ENCODE assay signal across 9 mouse cellular contexts in genomic region chr10:52533893-52534287, GRCm38 (mm10).
DNase-seq lines count a peak whose midpoint lies in the region; ATAC-seq and TF ChIP-seq lines count a peak whose summit lies in the region.
"Had no signal": no experiment of that assay in that cellular context is flagged by ENCODE, and none has a peak within 500 bp of the region (broad histone marks: within the 10 kb centered on the region; RNA-seq: fewer than 3 reads in every experiment).

No protein-coding gene starts in this region.

- H3K4me3 ChIP-seq in intestine, postnatal 0 days (ENCODE audit: low read depth, low read length): no peak overlapping the region
- no peak overlapping the region for H3K4me3 ChIP-seq in intestine, embryonic 15.5 days (replicated peaks)
- H3K4me3 ChIP-seq in embryonic facial prominence, embryonic 14.5 days (ENCODE audit: low read depth, low read length): no peak overlapping the region
- H3K4me3 ChIP-seq in liver, embryonic 14.5 days (ENCODE audit: insufficient read depth in 1 of 2, low read depth in 2 of 2, low read length in 2 of 2): no peak overlapping the region
- H3K4me3 ChIP-seq: embryonic facial prominence, embryonic 12.5 days had no signal

- H3K4me2 ChIP-seq in intestine, postnatal 0 days (replicated peaks; ENCODE audit: low read depth): no peak overlapping the region
- no peak overlapping the region for H3K4me2 ChIP-seq in intestine, embryonic 15.5 days (replicated peaks)
- no peak overlapping the region for H3K4me2 ChIP-seq in embryonic facial prominence, embryonic 14.5 days (ENCODE audit: low read depth, low read length)
- no peak overlapping the region for H3K4me2 ChIP-seq in liver, embryonic 14.5 days (ENCODE audit: low read depth)
- H3K4me2 ChIP-seq: embryonic facial prominence, embryonic 12.5 days had no signal

- no peak overlapping the region for H3K9ac ChIP-seq in intestine, postnatal 0 days (ENCODE audit: low read depth, low read length)
- no peak overlapping the region for H3K9ac ChIP-seq in intestine, embryonic 15.5 days
- no peak overlapping the region for H3K9ac ChIP-seq in embryonic facial prominence, embryonic 14.5 days (ENCODE audit: low read depth, low read length)
- no peak overlapping the region for H3K9ac ChIP-seq in liver, embryonic 14.5 days (replicated peaks)
- H3K9ac ChIP-seq: embryonic facial prominence, embryonic 12.5 days had no signal

- H3K27ac ChIP-seq in intestine, postnatal 0 days (ENCODE audit: low read depth, low read length): no peak overlapping the region
- H3K27ac ChIP-seq in intestine, embryonic 15.5 days: no peak overlapping the region
- no peak overlapping the region for H3K27ac ChIP-seq in embryonic facial prominence, embryonic 14.5 days (replicated peaks; ENCODE audit: low read depth, low read length)
- no peak overlapping the region for H3K27ac ChIP-seq in liver, embryonic 14.5 days
- H3K27ac ChIP-seq: embryonic facial prominence, embryonic 12.5 days had no signal

- intact Hi-C loops in gastrocnemius, postnatal 14 days (cut with DNase I; ENCODE audit: low total_unique reads): no loop called here

- H3K4me1 ChIP-seq in intestine, postnatal 0 days (replicated peaks; ENCODE audit: control insufficient read depth, insufficient read depth, low read length): no peaks in the 10 kb centered on the region
- no peaks in the 10 kb centered on the region for H3K4me1 ChIP-seq in intestine, embryonic 15.5 days (replicated peaks)
- no peaks in the 10 kb centered on the region for H3K4me1 ChIP-seq in embryonic facial prominence, embryonic 14.5 days (ENCODE audit: control insufficient read depth, insufficient read depth, low read length)
- H3K4me1 ChIP-seq in liver, embryonic 14.5 days (replicated peaks; ENCODE audit: control insufficient read depth in 2 of 2, insufficient read depth in 2 of 2, low read length in 1 of 2): no peaks in the 10 kb centered on the region
- H3K4me1 ChIP-seq: embryonic facial prominence, embryonic 12.5 days had no signal

- no peak for ATAC-seq in intestine, postnatal 0 days
- no peak for ATAC-seq in intestine, embryonic 15.5 days
- no peak for ATAC-seq in embryonic facial prominence, embryonic 14.5 days (ENCODE audit: low read depth)
- no peak for ATAC-seq in liver, embryonic 14.5 days (ENCODE audit: insufficient read depth)

- H3K27me3 ChIP-seq in intestine, postnatal 0 days (replicated peaks; ENCODE audit: control insufficient read depth, insufficient read depth, low read length): no peaks in the 10 kb centered on the region
- H3K27me3 ChIP-seq in intestine, embryonic 15.5 days (replicated peaks): no peaks in the 10 kb centered on the region
- H3K27me3 ChIP-seq in embryonic facial prominence, embryonic 14.5 days (replicated peaks; ENCODE audit: control insufficient read depth, insufficient read depth, low read length): no peaks in the 10 kb centered on the region
- no peaks in the 10 kb centered on the region for H3K27me3 ChIP-seq in liver, embryonic 14.5 days (ENCODE audit: control insufficient read depth, insufficient read depth, low read length)
- H3K27me3 ChIP-seq: embryonic facial prominence, embryonic 12.5 days had no signal

- WGBS in intestine, postnatal 0 days: 49% methylated on average over 4 of the region's 4 CpGs
- WGBS in intestine, embryonic 15.5 days: 54% methylated on average over 4 of the region's 4 CpGs
- 47% methylated on average over 4 of the region's 4 CpGs for WGBS in embryonic facial prominence, embryonic 14.5 days
- 50% methylated on average over 4 of the region's 4 CpGs for WGBS in liver, embryonic 14.5 days (ENCODE audit: insufficient replicate concordance)

- H3K36me3 ChIP-seq in intestine, postnatal 0 days (ENCODE audit: control insufficient read depth, insufficient read depth): no peaks in the 10 kb centered on the region
- H3K36me3 ChIP-seq in intestine, embryonic 15.5 days: no peaks in the 10 kb centered on the region
- no peaks in the 10 kb centered on the region for H3K36me3 ChIP-seq in embryonic facial prominence, embryonic 14.5 days (ENCODE audit: control insufficient read depth, insufficient read depth, low read length)
- no peaks in the 10 kb centered on the region for H3K36me3 ChIP-seq in liver, embryonic 14.5 days (replicated peaks; ENCODE audit: control insufficient read depth, insufficient read depth, low read depth)
- H3K36me3 ChIP-seq: embryonic facial prominence, embryonic 12.5 days had no signal

- no peaks in the 10 kb centered on the region for H3K9me3 ChIP-seq in intestine, postnatal 0 days (ENCODE audit: control insufficient read depth)
- no peaks in the 10 kb centered on the region for H3K9me3 ChIP-seq in intestine, embryonic 15.5 days
- no peaks in the 10 kb centered on the region for H3K9me3 ChIP-seq in embryonic facial prominence, embryonic 14.5 days (ENCODE audit: control insufficient read depth, low read length)
- no peaks in the 10 kb centered on the region for H3K9me3 ChIP-seq in liver, embryonic 14.5 days (ENCODE audit: control insufficient read depth, low read length)
- H3K9me3 ChIP-seq: embryonic facial prominence, embryonic 12.5 days had no signal

- no peak for TF ChIP-seq EP300 in liver, embryonic 14.5 days (IDR thresholded peaks at IDR 0.05; ENCODE audit: low read depth)

- peak; percentile 16 for DNase-seq in A20 (ENCODE audit: low read depth, low spot score)
- DNase-seq in R1 (ENCODE audit: low read depth, low spot score): peak; percentile 57
- peak; percentile 49 for DNase-seq in embryonic facial prominence, embryonic 14.5 days (ENCODE audit: low spot score)
- DNase-seq in liver, embryonic 14.5 days (ENCODE audit: low read depth in 3 of 3, low spot score in 3 of 3): peak in 1 of 3 experiments; percentile 0
- no peak for DNase-seq in thymus, postnatal 0 days (ENCODE audit: low spot score)
- no peak for DNase-seq in gastrocnemius, postnatal 14 days

- TF ChIP-seq CTCF in intestine, postnatal 0 days (IDR thresholded peaks at IDR 0.05; ENCODE audit: low read depth): peak; percentile 81
- TF ChIP-seq CTCF in liver, embryonic 14.5 days (IDR thresholded peaks at IDR 0.05; ENCODE audit: low read depth): peak; percentile 61

Comparison
In these comparisons a context has a peak if more than half of its experiments do, and no peak if none do; other contexts are left out.
1. DNase-seq: peak in A20 (single experiment), R1 (single experiment) and embryonic facial prominence, embryonic 14.5 days (single experiment); none in thymus, postnatal 0 days (single experiment) and gastrocnemius, postnatal 14 days (single experiment).